Mouse (Mus musculus) heart, adult 2 months (tissue): ENCODE data around the gene Lrrc31.

Experiments used
- CTCF ChIP-seq: fragments of 200-600 bp; IDR thresholded peaks from 2 replicates; pipeline ENCODE4 v1.8.1; 2022; ENCODE audit warnings: antibody characterized with exemption, mild to moderate bottlenecking, moderate library complexity
- POLR2A ChIP-seq: fragments of 200-500 bp; IDR thresholded peaks from 2 replicates; pipeline ENCODE4 v1.6.1; 2011; ENCODE audit warnings: mild to moderate bottlenecking, low read depth, low read length, control low read depth; ENCODE audit not compliant: insufficient read depth

GRCm38 (mm10) chr3:30644207-30644606 lies 55.4 kb downstream of the Lrrc31 start, which contains the start of gene Lrriq4:
- TF ChIP-seq CTCF (no peak), POLR2A (no peak)
